Mouse (Mus musculus) forebrain, embryonic 13.5 days (tissue): ENCODE results near the gene Lekr1. TPM values are rescaled to one million over a fixed set of nuclear protein-coding genes. Genes with fewer than 3 reads are reported as not detected.

ENCODE experiments used
- ATAC-seq: fragments of 200-750 bp; cut with Nextera tagmentation; 2 replicates; pipeline ENCODE4 v1.8.0; 2017
- H3K27ac ChIP-seq: fragments of 300-500 bp; sonication (generic); 2 replicates; pipeline ENCODE4 v1.5.1; 2015; ENCODE audit warnings: inconsistent platforms, mild to moderate bottlenecking, moderate library complexity
- H3K27me3 ChIP-seq: fragments of 300-500 bp; sonication (generic); 2 replicates; pipeline ENCODE4 v1.6.1; 2015; ENCODE audit warnings: mild to moderate bottlenecking, inconsistent platforms
- H3K36me3 ChIP-seq: fragments of 300-500 bp; sonication (generic); 2 replicates; pipeline ENCODE4 v1.6.1; 2015; ENCODE audit warnings: mild to moderate bottlenecking, inconsistent platforms; ENCODE audit not compliant: poor library complexity, severe bottlenecking
- H3K4me1 ChIP-seq: fragments of 300-500 bp; sonication (generic); 2 replicates; pipeline ENCODE4 v1.6.1; 2015; ENCODE audit warnings: inconsistent platforms
- H3K4me2 ChIP-seq: fragments of 300-500 bp; sonication (generic); 2 replicates; pipeline ENCODE4 v1.6.1; 2015; ENCODE audit warnings: inconsistent platforms, mild to moderate bottlenecking, moderate library complexity
- H3K4me3 ChIP-seq: fragments of 300-500 bp; sonication (generic); 2 replicates; pipeline ENCODE4 v1.5.1; 2015; ENCODE audit warnings: mild to moderate bottlenecking, inconsistent platforms
- H3K9ac ChIP-seq: fragments of 300-500 bp; sonication (generic); 2 replicates; pipeline ENCODE4 v1.6.1; 2015; ENCODE audit warnings: mild to moderate bottlenecking, inconsistent platforms
- H3K9me3 ChIP-seq: fragments of 300-500 bp; sonication (generic); replicated peaks from 2 replicates; pipeline ENCODE4 v1.6.1; 2016; ENCODE audit warnings: inconsistent platforms
- WGBS: fragments of 180-500 bp; shearing (Covaris S2); methylation state at CpG from one replicate; pipeline ENCODE4 v1.1.7; 2015; 5-methylcytosine and 5-hydroxymethylcytosine counted together
- polyA plus RNA-seq: library from polyadenylated mRNA; unstranded; fragments of >200 nt; fragmentation: Nextera tagmentation; extraction: Ambion mirVana; gene quantifications from 2 replicates; pipeline ENCODE4 v1.2.1, GENCODE M21; 2015

The Lekr1 gene
- polyA plus RNA-seq, 1 experiment from 2014 or later, result 7.0 TPM

DNA sequence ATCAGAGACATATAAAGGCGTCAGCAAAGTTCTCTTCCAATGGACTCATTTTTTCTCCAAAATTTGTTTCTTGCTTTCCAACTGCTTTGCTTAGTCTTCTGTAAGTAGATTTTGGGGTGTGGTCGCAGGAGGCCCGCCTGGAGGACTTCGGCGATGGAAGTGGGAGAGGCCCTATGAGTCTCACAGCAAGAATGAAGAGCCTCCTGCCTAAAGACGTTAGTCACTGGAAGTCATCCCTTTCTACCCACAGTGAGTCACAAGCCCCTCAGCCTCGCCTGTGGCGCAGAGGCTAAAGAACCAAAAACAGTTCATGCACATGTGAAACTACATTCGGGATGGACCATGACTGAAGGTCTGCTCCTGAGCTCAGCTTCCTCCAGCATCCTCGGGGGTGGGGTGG lies 178.3 kb downstream of the Lekr1 start:
- Histone ChIP-seq H3K4me1 (no peaks in the 10 kb centered on the region), H3K27me3 (no peaks in the 10 kb centered on the region), H3K4me2 (no peak overlapping the region), H3K9ac (no peak overlapping the region), H3K9me3 (no peaks in the 10 kb centered on the region), H3K27ac (no peak overlapping the region), H3K4me3 (no peak overlapping the region), H3K36me3 (no peaks in the 10 kb centered on the region)
- WGBS, result 91% methylated on average over 10 of the region's 10 CpGs
- ATAC-seq, result no peak

DNA sequence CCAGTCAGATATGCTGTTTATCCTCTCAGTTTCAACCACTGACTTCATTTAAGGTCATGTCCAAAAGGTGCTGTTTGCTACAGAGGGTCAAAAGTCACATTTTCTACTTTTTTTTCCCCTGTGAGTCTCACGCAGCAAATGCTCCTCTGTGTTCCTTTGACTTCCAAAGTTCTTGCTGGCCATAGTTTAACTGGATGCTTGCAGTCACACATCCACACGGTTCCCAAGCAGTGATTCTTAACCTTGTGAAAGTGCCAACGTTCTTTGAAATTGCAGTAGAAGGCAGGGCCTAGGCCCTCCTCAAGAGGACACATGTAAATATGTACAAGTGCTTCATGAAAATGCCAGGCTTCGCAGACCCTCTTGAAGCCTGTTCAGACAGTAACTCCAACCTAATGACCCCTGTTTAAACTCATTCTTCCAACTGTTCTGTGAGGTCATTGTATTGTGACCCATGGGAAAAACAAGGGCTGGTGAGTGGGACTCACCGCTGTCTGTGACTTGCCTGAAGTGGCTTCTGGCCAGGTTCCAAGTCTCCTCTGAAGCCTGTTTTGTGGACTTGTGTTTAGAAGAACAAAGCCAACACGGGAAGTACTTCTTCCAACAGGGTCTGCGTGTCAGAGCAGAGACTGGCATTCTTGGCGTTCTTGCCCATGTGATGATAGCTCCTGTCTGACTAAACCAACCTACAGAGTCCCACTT lies 179.0 kb downstream of the Lekr1 start:
- Histone ChIP-seq H3K36me3 (no peaks in the 10 kb centered on the region), H3K4me1 (no peaks in the 10 kb centered on the region), H3K27ac (no peak overlapping the region), H3K27me3 (no peaks in the 10 kb centered on the region), H3K4me3 (no peak overlapping the region), H3K9me3 (no peaks in the 10 kb centered on the region), H3K4me2 (no peak overlapping the region), H3K9ac (no peak overlapping the region)
- ATAC-seq, result no peak
- 51% methylated on average over 8 of the region's 8 CpGs for WGBS

DNA sequence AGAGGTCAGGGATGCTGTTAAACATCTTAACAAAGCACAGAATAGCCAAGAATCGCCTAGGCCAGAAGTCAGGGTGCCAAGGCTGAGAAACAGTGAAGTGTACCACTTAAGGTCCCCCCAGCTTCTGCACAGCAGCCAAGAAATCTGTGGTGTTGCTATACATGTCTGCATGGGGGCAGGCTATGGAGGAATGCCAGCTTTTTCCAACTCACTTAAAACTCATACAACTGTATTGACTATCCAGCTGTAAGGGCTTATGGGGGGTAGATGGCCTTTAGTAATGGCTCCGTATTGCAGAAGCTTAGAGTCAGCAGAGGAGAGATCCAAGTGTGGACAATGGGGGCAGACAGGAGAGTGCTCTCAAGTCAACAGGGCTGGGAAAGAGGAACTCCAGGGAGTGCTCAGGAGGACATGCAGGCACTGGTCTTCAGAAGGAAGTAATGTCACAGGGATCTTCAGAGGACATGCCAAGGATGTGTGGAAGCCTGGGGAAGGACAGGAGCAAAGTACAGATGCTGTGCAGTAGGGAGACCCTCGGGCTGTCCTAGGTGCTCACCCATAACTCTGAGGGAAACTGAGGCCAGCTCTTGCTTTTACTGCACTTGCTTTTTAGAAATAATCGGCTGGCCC lies 181.2 kb downstream of the Lekr1 start:
- Histone ChIP-seq H3K4me2 (no peak overlapping the region), H3K27ac (no peak overlapping the region), H3K9ac (no peak overlapping the region), H3K27me3 (no peaks in the 10 kb centered on the region), H3K9me3 (no peaks in the 10 kb centered on the region), H3K36me3 (no peaks in the 10 kb centered on the region), H3K4me1 (no peaks in the 10 kb centered on the region), H3K4me3 (no peak overlapping the region)
- 81% methylated on average over 4 of the region's 4 CpGs for WGBS
- ATAC-seq, result no peak

DNA sequence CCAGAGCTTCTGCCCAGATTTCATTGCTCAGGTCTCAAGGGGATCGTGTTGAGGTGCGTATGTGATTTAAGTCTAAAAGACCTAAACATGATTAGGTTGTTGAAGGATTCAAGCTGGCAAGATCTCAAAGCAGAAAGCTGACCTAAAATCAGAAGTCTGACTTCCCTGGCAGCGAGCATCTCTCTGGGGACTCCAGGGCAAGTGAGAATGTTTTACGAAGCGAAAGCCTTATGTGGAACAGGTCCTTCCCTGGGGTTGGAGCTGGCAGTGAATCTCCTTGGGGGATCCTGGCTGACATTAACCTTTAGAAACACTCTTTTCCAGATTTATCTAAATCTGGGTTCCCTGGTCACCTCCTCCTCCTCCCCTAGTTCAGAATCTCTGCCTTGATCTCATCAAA lies 187.7 kb downstream of the Lekr1 start:
- no peaks in the 10 kb centered on the region for H3K27me3 ChIP-seq
- no peak overlapping the region for H3K27ac ChIP-seq
- no peak overlapping the region for H3K4me2 ChIP-seq
- no peaks in the 10 kb centered on the region for H3K9me3 ChIP-seq
- 89% methylated on average over 5 of the region's 5 CpGs for WGBS
- no peak overlapping the region for H3K4me3 ChIP-seq
- no peak overlapping the region for H3K9ac ChIP-seq
- no peak for ATAC-seq
- 0 out of 2 replicates have a peak, but pooled peaks cover under 1% of the 10 kb centered on the region for H3K4me1 ChIP-seq
- no peaks in the 10 kb centered on the region for H3K36me3 ChIP-seq

DNA sequence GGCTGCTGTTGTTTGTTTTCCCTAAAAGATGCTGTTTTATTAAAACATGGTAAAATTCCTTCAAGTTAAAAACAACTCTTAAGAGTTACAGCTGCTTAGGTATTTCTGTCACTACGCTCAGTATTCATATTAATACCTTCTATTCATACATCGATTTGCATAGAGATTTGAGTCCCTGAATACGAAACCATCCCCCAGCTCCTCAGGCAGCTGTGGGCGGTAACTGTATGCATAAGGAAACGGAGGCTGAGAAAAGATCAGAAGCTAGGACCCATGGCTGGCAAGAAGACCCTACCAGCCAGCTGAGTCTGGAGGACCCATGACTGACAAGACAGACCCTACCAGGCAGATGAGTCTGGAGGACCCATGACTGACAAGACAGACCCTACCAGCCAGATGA lies 189.5 kb downstream of the Lekr1 start:
- Histone ChIP-seq H3K4me1 (0 out of 2 replicates have a peak, but pooled peaks cover 3% of the 10 kb centered on the region), H3K4me3 (no peak overlapping the region), H3K36me3 (no peaks in the 10 kb centered on the region), H3K27me3 (no peaks in the 10 kb centered on the region), H3K9ac (no peak overlapping the region), H3K27ac (no peak overlapping the region), H3K4me2 (no peak overlapping the region), H3K9me3 (no peaks in the 10 kb centered on the region)
- WGBS, result 83% methylated on average over 5 of the region's 5 CpGs
- ATAC-seq, result no peak

DNA sequence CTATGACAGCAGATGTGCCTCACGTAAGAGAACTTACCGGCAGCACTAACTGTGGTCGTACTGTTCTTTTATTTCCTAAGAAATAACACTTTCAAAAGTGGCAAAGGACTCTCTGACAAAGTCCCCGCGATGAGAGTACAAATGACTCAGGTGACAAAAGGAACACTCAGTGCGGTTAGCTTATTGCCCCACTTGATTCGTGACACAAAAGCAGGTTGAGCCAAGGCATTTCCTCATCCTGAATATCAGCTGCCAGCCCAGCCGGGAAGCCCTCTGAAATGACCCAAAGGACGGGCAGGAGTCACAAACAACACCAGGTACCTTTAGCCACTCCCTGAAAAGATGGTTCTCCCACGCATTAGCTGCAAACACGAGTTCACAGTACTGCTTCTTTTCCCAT lies 192.1 kb downstream of the Lekr1 start:
- 46% methylated on average over 11 of the region's 11 CpGs for WGBS

DNA sequence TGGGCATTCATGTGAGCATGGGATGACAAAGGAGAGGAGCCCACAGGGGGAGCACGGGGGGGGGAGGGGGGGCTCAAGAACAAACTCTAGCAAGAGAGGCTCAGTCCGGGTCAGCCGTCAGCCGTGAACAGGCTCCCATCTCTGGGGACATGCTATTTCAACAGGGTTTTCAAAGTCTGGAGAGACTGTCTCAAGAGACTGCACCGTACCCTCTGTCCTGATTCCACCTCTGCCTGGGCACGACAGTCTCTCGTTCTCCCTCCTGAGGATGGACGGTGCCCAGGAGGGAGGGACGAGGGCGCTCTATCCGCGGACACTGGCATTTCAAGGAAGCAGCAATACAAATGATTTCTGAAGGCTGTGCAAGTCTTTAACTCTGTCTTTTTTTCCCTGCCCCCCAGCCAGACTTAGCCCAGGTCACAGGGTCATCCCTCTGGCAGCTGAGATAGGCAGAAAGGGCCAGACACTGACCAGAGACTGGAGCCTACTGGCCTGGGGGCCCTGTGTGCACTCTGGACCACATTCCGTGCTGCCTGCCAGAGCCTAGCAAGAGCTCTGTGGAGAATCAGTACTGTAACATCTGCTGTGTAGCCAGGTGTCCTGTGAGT lies 192.8 kb downstream of the Lekr1 start:
- 29% methylated on average over 13 of the region's 13 CpGs for WGBS
- Histone ChIP-seq H3K4me3 (no peak overlapping the region), H3K27ac (no peak overlapping the region), H3K4me2 (no peak overlapping the region), H3K27me3 (peaks cover 1% of the 10 kb centered on the region; the same call in 1 of the 2 replicates), H3K9ac (no peak overlapping the region), H3K4me1 (peaks cover 27% of the 10 kb centered on the region), H3K9me3 (no peaks in the 10 kb centered on the region), H3K36me3 (no peaks in the 10 kb centered on the region)
- no peak for ATAC-seq

More for the DNA sequence above, 192.1 kb downstream of the Lekr1 start:
- no peaks in the 10 kb centered on the region; the same call in 1 of the 2 replicates for H3K27me3 ChIP-seq
- H3K9me3 ChIP-seq, result no peaks in the 10 kb centered on the region
- H3K4me2 ChIP-seq, result no peak overlapping the region
- H3K4me3 ChIP-seq, result no peak overlapping the region
- ATAC-seq, result no peak
- H3K27ac ChIP-seq, result no peak overlapping the region
- no peaks in the 10 kb centered on the region for H3K36me3 ChIP-seq
- H3K9ac ChIP-seq, result no peak overlapping the region
- H3K4me1 ChIP-seq, result peaks cover 22% of the 10 kb centered on the region

DNA sequence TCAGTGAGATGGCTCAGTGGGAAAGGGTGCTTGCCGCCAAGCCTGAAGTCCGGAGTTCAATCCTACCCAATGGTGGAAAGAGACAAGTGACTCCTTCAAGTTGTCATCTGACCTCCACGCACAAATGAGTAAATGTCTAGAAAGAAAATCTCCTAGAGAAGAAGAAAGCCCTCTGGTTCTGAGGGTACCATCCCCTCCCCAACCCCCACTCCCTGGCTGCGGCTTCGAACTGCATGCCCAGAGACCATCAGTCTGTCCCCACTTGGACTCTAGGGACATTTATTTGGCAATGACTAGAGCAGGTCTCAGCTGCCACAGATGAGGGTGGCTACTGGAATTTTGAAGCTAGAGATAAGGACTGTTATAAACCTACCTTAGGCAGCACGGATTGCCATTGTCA lies 193.7 kb downstream of the Lekr1 start:
- H3K4me1 ChIP-seq, result peaks cover 31% of the 10 kb centered on the region
- no peak overlapping the region for H3K27ac ChIP-seq
- H3K27me3 ChIP-seq, result peaks cover 10% of the 10 kb centered on the region; the same call in 1 of the 2 replicates
- H3K9me3 ChIP-seq, result no peaks in the 10 kb centered on the region
- H3K4me2 ChIP-seq, result no peak overlapping the region
- H3K9ac ChIP-seq, result no peak overlapping the region
- ATAC-seq, result no peak
- no peak overlapping the region for H3K4me3 ChIP-seq
- WGBS, result 93% methylated on average over 6 of the region's 6 CpGs
- no peaks in the 10 kb centered on the region for H3K36me3 ChIP-seq

DNA sequence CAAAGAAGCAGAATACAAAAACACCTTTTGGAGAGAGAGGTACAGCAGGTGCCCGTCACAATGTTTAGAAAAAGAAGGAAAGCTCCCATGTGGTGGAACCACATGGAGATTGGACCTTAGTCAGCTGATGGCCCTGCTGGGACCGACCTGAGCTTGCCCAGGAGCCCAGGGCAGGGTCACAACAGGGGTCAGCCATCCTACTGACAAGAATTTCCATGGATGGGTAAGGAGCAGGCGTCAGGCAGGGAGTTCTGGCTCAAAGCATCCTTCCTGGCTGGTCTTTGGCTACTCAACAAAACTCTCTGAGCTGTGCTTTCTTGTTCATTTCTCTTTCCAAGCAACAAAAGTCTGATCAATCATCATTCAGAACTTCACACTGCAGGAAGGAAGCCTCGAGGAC lies 194.9 kb downstream of the Lekr1 start:
- Histone ChIP-seq H3K9ac (no peak overlapping the region), H3K27ac (no peak overlapping the region), H3K36me3 (no peaks in the 10 kb centered on the region), H3K9me3 (no peaks in the 10 kb centered on the region), H3K4me2 (no peak overlapping the region), H3K27me3 (peaks cover 14% of the 10 kb centered on the region; the same call in 1 of the 2 replicates), H3K4me1 (peaks cover 31% of the 10 kb centered on the region), H3K4me3 (no peak overlapping the region)
- WGBS, result 25% methylated on average over 4 of the region's 4 CpGs
- no peak for ATAC-seq

DNA sequence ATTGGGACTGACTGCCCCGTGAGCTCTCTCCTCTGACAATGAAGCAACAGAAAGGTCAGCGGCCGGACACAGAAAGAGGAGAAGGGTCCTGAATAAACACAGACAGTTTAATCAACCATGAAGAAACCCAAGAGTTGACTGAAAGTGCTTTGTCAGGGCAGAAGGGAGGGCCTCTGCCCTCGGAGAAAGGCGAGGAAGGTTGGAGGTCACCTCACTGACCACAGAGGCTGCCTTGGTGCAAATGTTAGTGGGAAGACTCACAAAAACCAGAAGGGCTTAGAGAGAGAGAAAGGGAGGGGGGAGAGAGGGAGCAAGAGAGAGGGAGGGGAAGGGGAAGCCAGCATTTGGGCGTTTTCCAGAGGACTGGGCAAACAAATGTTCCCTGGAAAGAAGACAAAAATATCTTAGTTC lies 195.4 kb downstream of the Lekr1 start:
- WGBS, result 6% methylated on average over 6 of the region's 6 CpGs
- no peak overlapping the region for H3K9ac ChIP-seq
- H3K36me3 ChIP-seq, result no peaks in the 10 kb centered on the region
- no peak overlapping the region for H3K4me2 ChIP-seq
- no peaks in the 10 kb centered on the region for H3K9me3 ChIP-seq
- no peak overlapping the region for H3K4me3 ChIP-seq
- H3K27ac ChIP-seq, result no peak overlapping the region; the same call in 1 of the 2 replicates
- ATAC-seq, result 0 out of 2 replicates have a peak, but pooled peaks have one; percentile 9
- peaks cover 31% of the 10 kb centered on the region for H3K4me1 ChIP-seq
- peaks cover 14% of the 10 kb centered on the region; the same call in 1 of the 2 replicates for H3K27me3 ChIP-seq

DNA sequence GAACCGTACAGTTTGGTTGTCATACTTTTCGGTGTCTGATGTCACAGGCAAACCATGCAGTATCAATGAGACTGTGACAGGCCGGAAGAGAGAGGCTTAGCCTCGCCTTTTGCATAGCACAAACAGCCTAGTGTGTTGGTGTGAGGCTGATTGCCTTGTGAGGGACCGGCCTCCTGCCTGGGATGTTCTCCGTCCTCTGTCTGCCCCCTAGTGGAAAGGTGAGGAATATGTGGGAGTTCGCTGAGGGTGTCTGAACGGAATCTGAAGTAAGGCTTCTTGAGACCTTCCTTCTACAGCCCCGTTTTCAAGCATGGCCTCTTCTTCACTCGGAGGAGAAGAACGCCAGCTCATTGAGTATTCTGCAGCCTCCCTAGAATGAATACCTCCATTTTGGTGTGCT lies 197.3 kb downstream of the Lekr1 start:
- Histone ChIP-seq H3K9ac (no peak overlapping the region), H3K27me3 (peaks cover 14% of the 10 kb centered on the region; the same call in 1 of the 2 replicates), H3K4me2 (peak overlapping the region; percentile 46), H3K4me3 (peak overlapping the region; percentile 15), H3K36me3 (no peaks in the 10 kb centered on the region), H3K4me1 (peaks cover 31% of the 10 kb centered on the region), H3K9me3 (no peaks in the 10 kb centered on the region), H3K27ac (no peak overlapping the region)
- ATAC-seq, result peak; percentile 92
- 1% methylated on average over 11 of the region's 11 CpGs for WGBS

DNA sequence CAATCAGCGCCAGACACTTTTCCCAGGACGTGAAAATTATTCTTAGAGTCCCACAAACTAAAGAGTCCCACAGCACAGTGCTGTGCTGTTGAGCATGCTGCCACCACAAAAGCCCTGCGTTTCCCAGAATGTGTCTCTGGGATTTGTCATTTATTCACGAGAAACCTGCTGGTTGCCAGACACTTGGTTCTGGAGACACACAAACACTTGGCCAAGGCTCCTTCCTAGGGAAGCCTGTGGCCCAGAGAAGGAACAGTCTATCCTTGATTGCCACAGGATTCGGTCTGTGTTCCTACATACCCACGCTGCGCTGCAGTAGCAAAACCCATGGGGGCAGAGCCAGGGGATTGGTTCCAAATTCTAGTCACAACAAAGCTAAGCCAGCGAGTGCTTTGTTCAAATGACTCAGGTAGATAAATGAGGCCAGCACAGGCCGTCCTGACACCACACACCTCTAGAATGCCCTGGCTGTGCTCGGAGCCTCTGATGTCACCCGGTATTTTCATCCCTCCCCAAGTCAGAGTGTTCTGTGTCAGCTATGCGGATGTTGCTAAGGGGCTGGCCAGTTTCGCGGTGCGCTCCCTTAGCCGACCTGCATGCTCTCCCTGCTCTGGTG lies 197.8 kb downstream of the Lekr1 start:
- 35% methylated on average over 16 of the region's 16 CpGs for WGBS
- Histone ChIP-seq H3K36me3 (no peaks in the 10 kb centered on the region), H3K4me2 (peak overlapping the region; percentile 46), H3K9ac (0 out of 2 replicates have a peak overlapping the region, but pooled peaks have one; percentile 37), H3K4me1 (peaks cover 30% of the 10 kb centered on the region), H3K27me3 (peaks cover 14% of the 10 kb centered on the region; the same call in 1 of the 2 replicates), H3K27ac (no peak overlapping the region), H3K4me3 (peak overlapping the region; percentile 15), H3K9me3 (no peaks in the 10 kb centered on the region)
- ATAC-seq, result peak; percentile 41; the same call in 1 of the 2 replicates
